Mouse (Mus musculus): ENCODE data around the gene Enho. TPM values are rescaled to one million over a fixed set of nuclear protein-coding genes. Genes with fewer than 3 reads are reported as not detected.

The Enho gene
- polyA plus RNA-seq, 1 experiment from 2014 or later: 3.0 TPM

- in situ Hi-C loops (cut with MboI; ENCODE audit: low pct_unique_long_range_greater_than_20kb): loop anchor here (5.0 kb wide), 1 partner anchor 33 kb away; no protein-coding TSS in a partner anchor
- TF ChIP-seq CTCF (IDR thresholded peaks at IDR 0.05): no peak
- ChIA-PET CTCF (interaction anchor here (1.0 to 2.4 kb wide), 5 partner anchors 26 to 176 kb away, joined by 3 to 12 read pairs (median 4); no protein-coding TSS in a partner anchor), POLR2A (no interaction called here)
- no peak for DNase-seq (ENCODE audit: low read depth, low spot score)
- ATAC-seq: peak; percentile 60
- H3K27me3 ChIP-seq: no peaks in the 10 kb centered on the region
Observed at GRCm38 (mm10) chr4:41645488-41645887, 5.4 kb upstream of the Enho start.

GRCm38 (mm10) chr4:41641199-41641822, 1.2 kb upstream of the Enho start:
- H3K27me3 ChIP-seq: no peaks in the 10 kb centered on the region
- CTCF ChIA-PET: interaction anchor here (1.1 to 1.7 kb wide), 3 partner anchors 12 to 119 kb away, joined by 3 to 7 read pairs (median 4); no protein-coding TSS in a partner anchor
- no peak for TF ChIP-seq CTCF (IDR thresholded peaks at IDR 0.05)
- DNase-seq (ENCODE audit: low read depth, low spot score) (no peak), ATAC-seq (no peak)
- in situ Hi-C loops (cut with MboI; ENCODE audit: low pct_unique_long_range_greater_than_20kb): no loop called here
- POLR2A ChIA-PET: no interaction called here

GRCm38 (mm10) chr4:41639214-41639841, 796 bp downstream of the Enho start:
- H3K27me3 ChIP-seq: no peaks in the 10 kb centered on the region
- TF ChIP-seq CTCF (IDR thresholded peaks at IDR 0.05): no peak
- DNase-seq (ENCODE audit: low read depth, low spot score): no peak
- ATAC-seq: no peak
- ChIA-PET POLR2A (no interaction called here), CTCF (no interaction called here)
- in situ Hi-C loops (cut with MboI; ENCODE audit: low pct_unique_long_range_greater_than_20kb): no loop called here

- DNase-seq (ENCODE audit: low read depth, low spot score): no peak
- in situ Hi-C loops (cut with MboI; ENCODE audit: low pct_unique_long_range_greater_than_20kb): no loop called here
- ATAC-seq: no peak
- ChIA-PET POLR2A (no interaction called here), CTCF (no interaction called here)
- H3K27me3 ChIP-seq: no peaks in the 10 kb centered on the region
- TF ChIP-seq CTCF (IDR thresholded peaks at IDR 0.05): no peak
Observed at GRCm38 (mm10) chr4:41638828-41639213, 1.3 kb downstream of the Enho start.

- ATAC-seq: no peak
- ChIA-PET CTCF (no interaction called here), POLR2A (no interaction called here)
- no peaks in the 10 kb centered on the region for H3K27me3 ChIP-seq
- in situ Hi-C loops (cut with MboI; ENCODE audit: low pct_unique_long_range_greater_than_20kb): no loop called here
- TF ChIP-seq CTCF (IDR thresholded peaks at IDR 0.05): no peak
- DNase-seq (ENCODE audit: low read depth, low spot score): no peak
Observed at GRCm38 (mm10) chr4:41638186-41638731, 1.9 kb downstream of the Enho start.

GRCm38 (mm10) chr4:41636882-41637635, 3.1 kb downstream of the Enho start:
- ChIA-PET POLR2A (no interaction called here), CTCF (interaction anchor here (0.7 to 1.5 kb wide), 5 partner anchors 9 to 168 kb away, joined by 3 to 5 read pairs (median 3); no protein-coding TSS in a partner anchor)
- no peak for ATAC-seq
- in situ Hi-C loops (cut with MboI; ENCODE audit: low pct_unique_long_range_greater_than_20kb): no loop called here
- H3K27me3 ChIP-seq: no peaks in the 10 kb centered on the region
- TF ChIP-seq CTCF (IDR thresholded peaks at IDR 0.05): no peak
- no peak for DNase-seq (ENCODE audit: low read depth, low spot score)

- H3K27me3 ChIP-seq: no peaks in the 10 kb centered on the region
- ChIA-PET CTCF (interaction anchor here (0.7 to 1.5 kb wide), 5 partner anchors 15 to 168 kb away, joined by 3 to 5 read pairs (median 3); no protein-coding TSS in a partner anchor), POLR2A (no interaction called here)
- no peak for TF ChIP-seq CTCF (IDR thresholded peaks at IDR 0.05)
- DNase-seq (ENCODE audit: low read depth, low spot score): no peak
- no peak for ATAC-seq
- in situ Hi-C loops (cut with MboI; ENCODE audit: low pct_unique_long_range_greater_than_20kb): no loop called here
Observed at GRCm38 (mm10) chr4:41636366-41636765, 3.8 kb downstream of the Enho start.

- TF ChIP-seq CTCF (IDR thresholded peaks at IDR 0.05): no peak
- H3K27me3 ChIP-seq: no peaks in the 10 kb centered on the region
- CTCF ChIA-PET: interaction anchor here (1.0 to 1.5 kb wide), 2 partner anchors 15 to 18 kb away, joined by 3 to 4 read pairs; no protein-coding TSS in a partner anchor
- POLR2A ChIA-PET: no interaction called here
- no peak for DNase-seq (ENCODE audit: low read depth, low spot score)
- no peak for ATAC-seq
- in situ Hi-C loops (cut with MboI; ENCODE audit: low pct_unique_long_range_greater_than_20kb): no loop called here
Observed at GRCm38 (mm10) chr4:41635906-41636305, 4.2 kb downstream of the Enho start.

- in situ Hi-C loops (cut with MboI; ENCODE audit: low pct_unique_long_range_greater_than_20kb): no loop called here
- POLR2A ChIA-PET: no interaction called here
- H3K27me3 ChIP-seq: no peaks in the 10 kb centered on the region
- DNase-seq (ENCODE audit: low read depth, low spot score) (no peak), ATAC-seq (no peak)
- CTCF ChIA-PET: interaction anchor here (1.0 to 1.3 kb wide), 2 partner anchors 16 to 73 kb away, joined by 3 read pairs; no protein-coding TSS in a partner anchor
- TF ChIP-seq CTCF (IDR thresholded peaks at IDR 0.05): no peak
Observed at GRCm38 (mm10) chr4:41635224-41635623, 4.9 kb downstream of the Enho start.

- in situ Hi-C loops (cut with MboI; ENCODE audit: low pct_unique_long_range_greater_than_20kb): no loop called here
- CTCF ChIA-PET: interaction anchor here (1.3 kb wide), 1 partner anchor 73 kb away, joined by 3 read pairs; no protein-coding TSS in a partner anchor
- no peak for DNase-seq (ENCODE audit: low read depth, low spot score)
- no peak for ATAC-seq
- H3K27me3 ChIP-seq: no peaks in the 10 kb centered on the region
- POLR2A ChIA-PET: no interaction called here
- TF ChIP-seq CTCF (IDR thresholded peaks at IDR 0.05): no peak
Observed at GRCm38 (mm10) chr4:41634631-41635030, 5.5 kb downstream of the Enho start.

All from Patski (cell line).